In the genomic region with DNA sequence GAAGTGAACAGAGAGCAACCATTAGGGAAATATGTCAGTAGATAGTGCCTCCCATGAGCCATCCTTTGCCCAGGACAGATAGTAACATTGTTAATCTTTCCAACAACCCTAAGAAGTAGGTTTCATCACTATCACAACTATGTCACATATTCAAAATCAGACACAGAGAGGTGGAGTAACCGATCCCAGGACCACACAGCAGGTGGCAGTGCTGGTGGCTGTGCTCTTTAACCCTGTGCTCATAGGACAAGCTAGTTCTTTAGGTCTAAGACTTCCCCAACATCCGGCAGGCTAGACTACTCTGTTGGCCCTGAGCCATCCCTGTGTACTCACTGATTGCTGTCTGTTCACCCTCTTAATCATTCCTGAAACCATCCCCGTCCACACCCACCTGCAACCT, we compare ENCODE assay signal across 22 mouse cellular contexts. TPM values are rescaled to one million over a fixed set of nuclear protein-coding genes. Genes with fewer than 3 reads are reported as not detected.
"Had no signal": no experiment of that assay in that cellular context is flagged by ENCODE, and none has a peak within 500 bp of the region (broad histone marks: within the 10 kb centered on the region; RNA-seq: fewer than 3 reads in every experiment).

No protein-coding gene starts in this region.

- H3K36me3 ChIP-seq: midbrain, embryonic 10.5 days; midbrain, embryonic 12.5 days; neural tube, embryonic 13.5 days; neural tube, embryonic 15.5 days; stomach, embryonic 15.5 days had no signal

- H3K9me3 ChIP-seq: midbrain, embryonic 10.5 days; midbrain, embryonic 12.5 days; neural tube, embryonic 13.5 days; neural tube, embryonic 15.5 days; stomach, embryonic 15.5 days had no signal

- ATAC-seq: midbrain, embryonic 16.5 days had no signal

- H3K4me1 ChIP-seq: midbrain, embryonic 10.5 days; midbrain, embryonic 12.5 days; neural tube, embryonic 13.5 days; neural tube, embryonic 15.5 days; stomach, embryonic 15.5 days had no signal

- H3K9ac ChIP-seq: lung, embryonic 14.5 days; midbrain, embryonic 12.5 days; neural tube, embryonic 13.5 days; neural tube, embryonic 15.5 days; stomach, embryonic 15.5 days had no signal

- H3K27me3 ChIP-seq: midbrain, embryonic 12.5 days; neural tube, embryonic 13.5 days; neural tube, embryonic 15.5 days; stomach, embryonic 15.5 days had no signal

- H3K4me2 ChIP-seq: lung, embryonic 14.5 days; midbrain, embryonic 12.5 days; neural tube, embryonic 13.5 days; neural tube, embryonic 15.5 days; stomach, embryonic 15.5 days had no signal

- DNase-seq: lung, adult 18-20 months; lung, embryonic 14.5 days; lung, postnatal 10 days; lung, postnatal 4 days; midbrain, embryonic 14.5 days; retina, postnatal 1 day; right cerebral cortex, adult 18-20 months; right cerebral cortex, postnatal 25 days; right cerebral cortex, postnatal 4 days; thymus, adult 18-20 months; thymus, postnatal 14 days; thymus, postnatal 36 days had no signal

- H3K27ac ChIP-seq: midbrain, embryonic 10.5 days; midbrain, embryonic 12.5 days; neural tube, embryonic 13.5 days; neural tube, embryonic 15.5 days; stomach, embryonic 15.5 days had no signal

- H3K4me3 ChIP-seq: midbrain, embryonic 10.5 days; midbrain, embryonic 12.5 days; myocyte; neural tube, embryonic 13.5 days; neural tube, embryonic 15.5 days; stomach, embryonic 15.5 days had no signal

RNA-seq across cellular contexts. Expression of gene Rnf186, which starts 27.5 kb away (rescaled TPM):
- total RNA-seq: megakaryocyte, adult 5-6 weeks; megakaryocyte-erythroid progenitor cell, adult 5-6 weeks had no signal
- polyA plus RNA-seq: midbrain, embryonic 10.5 days; midbrain, embryonic 12.5 days; midbrain, embryonic 14.5 days; midbrain, embryonic 16.5 days; myocyte; neural tube, embryonic 11.5 days; neural tube, embryonic 13.5 days; neural tube, embryonic 15.5 days had no signal
